Mouse (Mus musculus) hematopoietic multipotent progenitor cell, adult 10-12 weeks (in vitro differentiated cells): ENCODE measurements around the gene Gm13276. TPM values are rescaled to one million over a fixed set of nuclear protein-coding genes. Genes with fewer than 3 reads are reported as not detected.

Experiments used
- polyA plus RNA-seq: library from polyadenylated mRNA; stranded (reverse); fragments of >175 nt; gene quantifications from 2 replicates; pipeline ENCODE4 v1.2.3, GENCODE M21; 2012; ENCODE audit warnings: low replicate concordance

Gene Gm13276
- polyA plus RNA-seq, 1 experiment, result not detected

Other genes starting within 250 kb of the Gm13276 start
- gene Ifna15, start 227.5 kb upstream of the Gm13276 start, polyA plus RNA-seq, result not detected in 2 replicates
- gene Ifna14, start 213.9 kb upstream of the Gm13276 start, polyA plus RNA-seq, result not detected in 2 replicates
- gene Ifna9, start 193.3 kb upstream of the Gm13276 start, polyA plus RNA-seq, result not detected in 2 replicates
- not detected in 2 replicates for gene Ifna12, start 182.3 kb upstream of the Gm13276 start, polyA plus RNA-seq
- gene C87499, start 151.3 kb upstream of the Gm13276 start, polyA plus RNA-seq, result not detected in 2 replicates
- gene Ifna13, start 141.2 kb upstream of the Gm13276 start, polyA plus RNA-seq, result not detected in 2 replicates
- gene Ifna16, start 108.8 kb upstream of the Gm13276 start, polyA plus RNA-seq, result not detected in 2 replicates
- not detected in 2 replicates for gene Ifna2, start 101.8 kb upstream of the Gm13276 start, polyA plus RNA-seq
- gene Ifnab, start 94.3 kb upstream of the Gm13276 start, polyA plus RNA-seq, result not detected in 2 replicates
- gene Gm26566, start 63.9 kb upstream of the Gm13276 start, polyA plus RNA-seq, result 0.11 and 0.58 TPM in 2 replicates
- 6.5 and 7.8 TPM in 2 replicates for gene Klhl9, start 63.2 kb upstream of the Gm13276 start, polyA plus RNA-seq
- gene Gm13271, start 30.8 kb upstream of the Gm13276 start, polyA plus RNA-seq, result not detected in 2 replicates
- gene Gm13283, start 25.6 kb upstream of the Gm13276 start, polyA plus RNA-seq, result not detected in 2 replicates
- gene Gm13290, start 11.9 kb upstream of the Gm13276 start, polyA plus RNA-seq, result not detected in 2 replicates
- not detected in 2 replicates for gene Gm13289, start 8.8 kb upstream of the Gm13276 start, polyA plus RNA-seq
- gene Gm13272, start 5.9 kb upstream of the Gm13276 start, polyA plus RNA-seq, result not detected in 2 replicates
- gene Ifnz, start 3.6 kb upstream of the Gm13276 start, polyA plus RNA-seq, result not detected in 2 replicates
- not detected in 2 replicates for gene Gm13277, start 2.9 kb downstream of the Gm13276 start, polyA plus RNA-seq
- gene Gm13278, start 5.8 kb downstream of the Gm13276 start, polyA plus RNA-seq, result not detected in 2 replicates
- gene Gm13275, start 8.8 kb downstream of the Gm13276 start, polyA plus RNA-seq, result not detected in 2 replicates
- gene Gm13279, start 11.7 kb downstream of the Gm13276 start, polyA plus RNA-seq, result not detected in 2 replicates
- gene Gm13285, start 14.0 kb downstream of the Gm13276 start, polyA plus RNA-seq, result not detected in 2 replicates
- gene Gm13287, start 17.5 kb downstream of the Gm13276 start, polyA plus RNA-seq, result not detected in 2 replicates
- gene Gm13288, start 19.8 kb downstream of the Gm13276 start, polyA plus RNA-seq, result not detected in 2 replicates
- gene Ifna7, start 30.5 kb downstream of the Gm13276 start, polyA plus RNA-seq, result not detected in 2 replicates
- gene Ifna11, start 34.2 kb downstream of the Gm13276 start, polyA plus RNA-seq, result not detected in 2 replicates
- gene Ifna6, start 41.7 kb downstream of the Gm13276 start, polyA plus RNA-seq, result not detected in 2 replicates
- gene Ifna5, start 49.8 kb downstream of the Gm13276 start, polyA plus RNA-seq, result not detected in 2 replicates
- not detected in 2 replicates for gene Ifna4, start 56.2 kb downstream of the Gm13276 start, polyA plus RNA-seq
- not detected in 2 replicates for gene Ifna1, start 64.4 kb downstream of the Gm13276 start, polyA plus RNA-seq
- not detected in 2 replicates for gene Ifne, start 94.5 kb downstream of the Gm13276 start, polyA plus RNA-seq